Mouse (Mus musculus) adrenal gland, adult (tissue): ENCODE measurements around the gene Ankrd63.

Experiments
- DNase-seq, 2 experiments: peaks; one replicate each; pipeline ENCODE4 v3.0.0; 2022 to 2023; ENCODE audit warnings: low spot score in 1 of 2; ENCODE audit not compliant: inconsistent age in 2 of 2

Gene Ankrd63

DNA sequence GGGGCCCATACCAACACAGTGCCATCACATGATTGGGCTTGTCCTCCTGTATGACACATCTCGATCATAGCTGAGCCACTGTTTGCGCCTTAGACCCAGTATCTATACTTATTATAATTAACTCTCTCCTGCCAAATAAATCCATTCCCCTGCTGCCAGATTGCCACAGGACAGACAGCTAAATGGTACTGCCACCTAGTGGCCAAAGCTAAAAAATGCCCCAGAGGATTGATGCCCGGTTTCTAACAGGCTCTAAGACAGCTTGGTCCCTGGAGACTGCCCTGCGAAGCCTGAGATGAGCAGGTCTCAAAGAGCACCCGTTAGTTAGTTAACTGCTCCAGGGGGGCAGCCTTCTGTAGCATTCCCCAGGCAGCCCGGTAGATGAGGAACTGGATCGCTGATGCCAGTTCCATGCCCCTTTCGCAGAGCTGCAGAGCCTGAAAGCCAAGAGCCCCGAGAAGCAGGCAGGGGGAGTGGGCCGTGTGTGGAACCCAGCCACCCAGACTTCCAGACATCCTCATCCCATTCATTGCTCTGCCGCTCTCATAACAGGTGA lies 8.0 kb downstream of the Ankrd63 start:
- DNase-seq, result peak; percentile 62 to 89

DNA sequence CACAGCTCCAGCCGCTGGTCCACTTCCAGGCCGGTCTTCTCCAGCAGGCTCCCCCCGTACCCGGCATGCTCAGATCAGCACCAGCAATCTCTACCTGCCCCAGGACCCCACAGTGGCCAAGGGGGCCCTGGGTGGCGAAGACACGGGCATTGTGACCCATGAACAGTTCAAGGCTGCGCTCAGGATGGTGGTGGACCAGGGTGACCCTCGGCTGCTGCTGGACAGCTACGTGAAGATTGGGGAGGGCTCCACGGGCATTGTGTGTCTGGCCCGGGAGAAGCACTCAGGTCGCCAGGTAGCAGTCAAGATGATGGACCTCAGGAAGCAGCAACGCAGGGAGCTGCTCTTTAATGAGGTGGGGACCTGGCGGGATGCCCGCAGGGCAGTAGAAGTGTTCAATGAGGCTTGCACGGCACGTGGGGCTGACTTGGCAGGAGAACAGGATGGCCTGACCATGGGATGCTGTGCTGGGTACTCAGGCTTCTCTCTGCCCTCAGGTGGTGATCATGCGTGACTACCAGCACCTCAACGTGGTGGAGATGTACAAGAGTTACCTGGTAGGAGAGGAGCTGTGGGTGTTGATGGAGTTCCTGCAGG lies 10.3 kb downstream of the Ankrd63 start:
- DNase-seq, result no peak

DNA sequence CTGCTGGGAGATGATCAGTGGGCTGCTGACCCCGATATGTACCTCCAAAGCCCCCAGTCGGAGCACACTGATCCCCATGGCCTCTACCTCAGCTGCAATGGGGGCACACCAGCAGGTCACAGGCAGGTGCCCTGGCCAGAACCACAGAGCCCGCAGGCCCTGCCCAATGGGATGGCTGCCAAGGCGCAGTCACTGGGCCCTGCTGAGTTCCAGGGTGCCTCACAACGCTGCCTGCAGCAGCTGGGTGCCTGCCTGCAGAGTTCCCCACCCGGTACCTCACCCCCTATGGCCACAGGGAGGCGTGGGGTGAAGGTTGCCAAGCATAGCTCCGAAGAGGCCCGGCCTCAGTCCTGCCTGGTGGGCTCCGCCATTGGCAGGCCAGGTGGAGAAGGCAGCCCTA lies 13.9 kb downstream of the Ankrd63 start:
- DNase-seq, result peak in 1 of 2 experiments; percentile 59

DNA sequence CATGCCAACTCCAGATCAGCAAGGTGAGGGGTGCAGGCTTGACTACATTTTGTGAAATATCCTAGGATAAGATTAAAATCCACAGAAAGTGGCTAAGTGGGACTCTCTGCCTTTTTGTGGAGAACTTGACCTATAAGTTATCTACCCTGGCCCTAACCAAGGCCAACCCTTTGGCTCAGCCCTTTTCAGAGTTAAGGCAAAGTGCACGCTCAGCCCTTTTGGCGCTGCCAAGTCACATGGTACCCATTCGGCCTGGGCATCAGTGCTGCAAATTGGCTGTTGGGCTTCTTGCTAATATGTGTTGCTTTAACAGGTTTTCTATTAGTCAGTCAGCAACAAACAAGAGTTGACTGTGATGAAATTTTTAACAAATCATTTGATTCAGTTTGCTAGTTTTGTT lies 16.0 kb downstream of the Ankrd63 start:
- peak; percentile 78 to 85 for DNase-seq

DNA sequence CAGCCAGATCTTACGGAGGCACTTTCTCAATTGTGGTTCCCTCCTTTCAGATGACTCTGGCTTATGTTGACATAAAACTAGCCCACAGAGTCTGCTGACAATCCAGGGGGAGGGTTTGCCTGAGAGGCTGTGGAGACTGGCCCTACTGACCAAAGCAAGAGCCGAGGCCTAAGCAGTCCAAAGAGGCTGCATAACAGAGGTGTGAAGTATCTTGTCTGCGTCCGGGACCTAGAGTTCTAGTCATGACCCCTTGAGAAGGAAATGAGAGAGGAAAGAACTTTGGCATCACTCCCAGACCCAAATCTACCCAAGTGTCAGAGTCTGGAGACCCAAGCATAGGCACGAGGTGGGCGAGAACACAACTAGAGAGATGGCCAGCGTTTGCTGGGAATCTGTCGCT lies 17.1 kb downstream of the Ankrd63 start:
- DNase-seq, result peak in 1 of 2 experiments; percentile 58

DNA sequence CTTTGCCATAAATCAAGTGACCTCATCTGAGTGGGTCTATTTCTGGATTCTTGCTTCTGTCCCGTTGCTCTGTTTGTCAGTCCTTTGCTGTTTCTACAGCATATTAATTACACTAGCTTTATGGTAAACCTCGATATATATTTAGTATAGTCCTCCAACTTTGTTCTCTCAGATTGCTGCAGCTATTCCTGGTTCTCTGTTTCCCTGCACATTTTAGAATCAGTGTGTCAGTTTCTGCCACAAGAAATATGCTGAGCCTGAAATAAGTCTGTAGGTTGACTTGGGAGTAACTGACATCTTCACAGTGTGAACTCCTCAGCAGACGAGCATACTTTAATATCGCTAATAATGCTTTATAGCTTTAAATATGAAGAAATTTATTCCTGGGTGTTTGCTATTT lies 18.7 kb downstream of the Ankrd63 start:
- no peak for DNase-seq

DNA sequence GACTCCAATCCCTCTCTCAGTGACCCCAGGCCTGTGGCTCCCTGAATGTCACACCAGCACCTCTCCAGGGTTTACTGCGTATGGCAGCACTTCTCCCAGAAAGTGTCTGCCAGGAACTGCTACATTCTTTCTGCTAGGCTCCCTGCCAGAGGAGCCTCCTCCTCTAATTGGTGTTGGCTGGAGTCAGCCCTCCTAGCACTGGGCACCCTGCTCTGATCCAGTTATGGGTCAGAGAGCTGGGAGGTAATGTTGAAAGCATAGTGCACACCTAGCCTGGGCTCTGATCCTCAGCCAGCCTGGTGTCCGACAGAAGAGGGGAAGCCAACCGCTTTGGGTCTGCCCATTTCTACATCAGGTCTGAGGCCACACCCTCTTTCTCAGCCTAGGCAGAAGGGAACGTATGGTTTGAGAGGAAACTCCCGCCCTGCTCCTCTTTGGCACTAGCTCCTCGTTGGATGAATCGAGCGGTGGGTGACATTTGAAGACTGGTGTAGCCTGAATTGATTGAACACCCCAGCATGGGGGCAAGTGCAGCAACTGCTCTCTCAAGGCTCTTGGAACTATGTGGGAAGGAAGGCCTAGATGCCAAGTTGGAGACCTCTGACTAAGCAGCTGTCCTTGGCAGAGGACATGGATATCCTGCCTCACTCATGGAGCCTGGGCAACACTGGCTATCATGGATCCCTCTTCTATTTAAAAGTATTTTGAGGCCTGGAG lies 21.1 kb downstream of the Ankrd63 start:
- DNase-seq, result peak; percentile 81 to 91

DNA sequence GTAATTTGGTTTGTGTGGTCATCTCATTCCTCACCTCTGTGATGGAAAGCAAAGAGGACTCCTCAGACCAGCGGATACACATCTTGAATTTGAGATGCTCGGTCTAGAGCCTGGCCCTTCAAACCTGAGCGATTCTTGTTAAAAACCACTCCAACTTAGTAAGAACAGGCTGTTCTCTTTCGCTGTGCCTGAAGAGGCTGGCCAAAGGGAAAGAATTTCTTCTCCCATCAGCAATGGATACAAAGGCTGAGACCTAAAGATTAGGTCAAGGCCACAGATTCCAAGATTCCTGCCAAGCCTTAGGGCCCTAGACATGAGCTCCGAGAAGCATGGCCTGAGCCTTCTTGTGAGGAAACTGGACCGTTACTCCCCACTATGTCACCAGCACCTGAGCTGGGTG lies 22.8 kb downstream of the Ankrd63 start:
- DNase-seq, result peak in 1 of 2 experiments; percentile 48

DNA sequence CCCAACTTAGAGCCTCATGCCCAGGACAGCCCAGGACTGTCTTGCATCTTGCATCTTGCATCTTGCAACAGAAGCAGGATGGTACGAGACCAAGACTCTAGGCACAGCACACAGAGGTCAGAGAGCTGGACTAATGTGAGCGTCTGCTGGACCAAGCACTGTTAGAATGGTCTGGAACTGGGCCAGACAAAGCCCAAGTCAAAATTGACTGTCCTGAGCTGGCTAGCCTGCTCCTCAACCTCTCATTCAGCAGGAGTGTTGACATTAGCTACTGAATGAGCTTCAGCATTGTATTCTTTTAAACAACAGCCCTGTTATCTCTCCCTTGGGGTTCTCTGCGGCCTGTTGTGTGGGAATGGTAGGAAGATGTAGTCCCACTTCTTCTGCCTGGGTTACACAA lies 24.2 kb downstream of the Ankrd63 start:
- DNase-seq, result no peak

DNA sequence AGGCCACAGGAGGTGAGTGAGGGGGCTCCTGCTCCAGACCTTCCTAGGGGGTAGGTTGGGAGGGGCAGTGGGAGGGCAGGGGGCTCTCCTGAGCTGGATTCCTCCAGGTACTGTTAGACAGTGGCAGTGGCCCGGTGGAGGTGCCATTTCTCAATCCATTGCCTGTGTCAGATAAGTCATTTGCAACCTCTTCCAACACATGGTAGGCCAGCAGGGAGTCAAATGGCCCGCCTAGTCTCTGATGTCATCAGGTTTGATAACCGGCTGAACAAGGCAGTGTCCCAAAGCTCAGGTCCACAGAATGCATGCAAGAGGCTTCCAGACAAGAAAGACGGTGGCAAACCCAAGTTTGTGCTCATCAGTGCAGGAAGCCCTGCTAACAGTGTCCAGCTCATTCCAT lies 25.9 kb downstream of the Ankrd63 start:
- DNase-seq, result peak in 1 of 2 experiments; percentile 81

DNA sequence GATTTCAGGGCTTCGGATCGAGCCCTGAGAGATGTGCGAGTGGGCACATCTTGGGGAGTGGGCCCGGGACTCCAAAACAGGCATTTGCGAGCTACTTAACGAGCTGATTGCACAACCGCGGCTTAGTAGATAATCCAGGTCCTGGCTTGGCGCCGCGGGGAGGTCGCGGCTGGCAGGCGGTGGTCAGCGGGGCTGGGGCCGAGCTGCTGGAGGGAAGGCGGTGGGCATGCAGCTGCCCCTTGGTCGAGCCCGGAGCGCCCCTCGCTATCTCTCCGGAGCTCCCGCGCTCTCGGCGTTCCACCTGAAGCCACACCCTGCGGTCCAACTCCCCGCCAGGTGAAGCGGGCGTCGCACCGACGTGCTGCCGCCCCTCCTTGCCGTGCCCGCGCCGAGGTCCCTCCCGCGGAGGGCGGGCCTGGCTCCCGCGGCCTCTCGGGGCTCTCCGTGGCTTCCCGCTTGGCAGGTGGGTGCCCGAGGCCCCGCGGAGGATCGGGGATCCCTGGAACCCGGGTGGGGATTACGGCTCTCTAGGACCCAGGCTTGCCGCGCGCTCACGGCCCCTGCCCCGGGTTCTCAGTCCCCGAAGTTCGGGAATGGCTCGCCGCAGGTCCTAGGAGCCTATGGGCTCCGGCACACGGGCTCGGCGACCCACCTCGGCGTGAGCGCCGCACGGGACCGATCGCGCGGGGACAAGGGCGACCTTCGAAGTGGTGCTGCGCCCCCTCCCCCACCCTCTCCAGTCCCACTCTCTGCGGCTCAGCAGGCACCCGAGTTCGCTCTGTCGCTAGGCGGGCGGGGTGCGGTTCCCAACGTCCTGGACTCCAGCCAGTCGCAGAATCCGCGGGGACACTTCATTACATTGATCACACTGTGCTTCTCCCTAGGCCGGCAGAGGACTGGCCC lies 26.7 kb downstream of the Ankrd63 start:
- peak; percentile 79 to 90 for DNase-seq

DNA sequence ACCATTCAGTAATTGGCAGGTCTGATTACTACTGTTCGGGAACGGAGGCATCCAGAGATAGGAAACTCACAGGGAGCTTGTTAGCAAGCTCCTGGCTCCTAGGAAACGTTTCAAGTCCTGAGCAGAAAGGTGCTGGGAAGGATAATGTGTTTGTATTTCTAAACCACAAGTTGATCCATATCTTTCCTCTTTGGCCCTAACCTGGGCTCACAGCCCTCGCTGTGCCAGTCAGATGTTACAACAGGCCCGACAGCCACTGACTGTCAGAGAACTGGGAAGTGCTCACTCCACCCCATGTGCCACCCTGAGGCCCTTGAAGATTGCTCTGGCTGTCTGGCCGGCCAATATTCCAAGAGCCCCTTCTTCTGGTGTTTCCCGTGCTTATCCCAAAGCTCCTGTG lies 29.3 kb downstream of the Ankrd63 start:
- no peak for DNase-seq

DNA sequence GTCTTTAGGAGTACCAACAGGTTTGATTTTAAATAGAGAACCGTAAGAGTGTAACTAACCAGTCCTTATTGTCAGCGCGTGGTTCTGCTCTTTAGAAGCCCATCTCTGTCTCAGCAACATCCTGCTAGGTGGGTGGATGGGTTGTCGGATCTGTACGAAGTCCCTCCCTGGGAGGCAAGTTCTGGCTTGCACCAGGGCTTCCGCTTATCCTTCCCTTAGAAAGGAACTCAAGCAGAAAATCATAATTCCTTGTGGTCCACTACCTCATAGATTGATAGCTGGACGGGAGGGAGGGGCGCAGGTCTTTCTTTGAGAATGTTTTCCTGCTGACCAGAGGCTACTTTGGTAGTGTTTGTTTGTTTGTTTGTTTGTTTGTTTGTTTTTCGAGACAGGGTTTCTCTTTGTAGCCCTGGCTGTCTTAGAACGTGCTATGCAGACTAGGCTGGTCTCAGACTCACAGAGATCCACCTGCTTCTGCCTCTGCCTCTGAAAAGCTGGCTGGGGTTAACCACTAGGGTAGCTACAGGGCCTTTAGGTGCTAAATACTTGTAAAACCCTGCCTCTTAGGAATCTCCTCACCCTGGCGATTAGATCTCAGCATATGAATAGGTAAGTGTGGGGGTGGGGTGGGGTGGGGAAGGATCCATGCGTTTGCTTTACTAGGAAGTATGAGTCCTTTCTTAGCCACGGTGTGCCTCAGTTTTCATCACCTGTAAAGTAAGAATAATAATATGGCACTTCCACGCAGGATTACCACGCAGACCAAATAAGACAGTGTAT lies 29.9 kb downstream of the Ankrd63 start:
- DNase-seq, result no peak

DNA sequence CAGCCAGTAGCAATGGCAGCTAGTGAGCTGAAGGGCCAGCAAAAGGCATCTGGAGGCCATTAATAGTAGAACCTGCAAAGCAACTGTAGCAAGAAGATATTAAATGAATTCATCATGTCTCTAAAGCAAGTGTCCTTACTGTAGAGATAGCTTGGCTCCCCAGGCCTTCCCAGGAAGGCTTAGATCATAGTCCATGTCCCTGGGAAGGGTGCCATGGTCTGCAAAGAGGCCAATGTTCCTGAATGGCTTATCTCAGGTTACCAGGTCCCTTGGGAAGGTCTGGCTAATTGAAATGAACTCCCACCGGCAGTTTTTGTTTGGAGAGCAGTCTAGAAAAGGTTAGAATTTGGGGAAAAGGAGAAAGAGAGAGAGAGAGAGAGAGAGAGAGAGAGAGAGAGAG lies 32.0 kb downstream of the Ankrd63 start:
- DNase-seq, result peak; percentile 71 to 89

DNA sequence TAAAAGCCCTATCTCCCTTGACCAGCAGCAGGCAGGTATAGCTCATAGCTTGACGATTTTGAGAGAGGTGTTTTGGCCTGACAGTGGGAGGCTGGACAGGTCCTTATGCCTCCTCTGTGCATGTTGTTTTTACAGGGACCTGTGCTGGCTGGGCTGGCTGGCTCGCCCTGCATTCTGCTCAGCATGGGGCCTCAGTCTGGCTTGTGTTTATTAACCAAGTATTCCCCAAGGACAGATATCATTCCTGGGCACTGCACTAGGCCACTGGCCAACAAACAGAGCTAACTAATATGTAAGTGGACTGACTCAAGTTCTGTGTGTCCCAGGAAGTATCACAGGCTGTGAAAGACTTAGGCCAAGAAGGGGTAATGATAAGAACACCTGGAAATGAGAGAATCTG lies 34.0 kb downstream of the Ankrd63 start:
- DNase-seq, result peak; percentile 76 to 87

DNA sequence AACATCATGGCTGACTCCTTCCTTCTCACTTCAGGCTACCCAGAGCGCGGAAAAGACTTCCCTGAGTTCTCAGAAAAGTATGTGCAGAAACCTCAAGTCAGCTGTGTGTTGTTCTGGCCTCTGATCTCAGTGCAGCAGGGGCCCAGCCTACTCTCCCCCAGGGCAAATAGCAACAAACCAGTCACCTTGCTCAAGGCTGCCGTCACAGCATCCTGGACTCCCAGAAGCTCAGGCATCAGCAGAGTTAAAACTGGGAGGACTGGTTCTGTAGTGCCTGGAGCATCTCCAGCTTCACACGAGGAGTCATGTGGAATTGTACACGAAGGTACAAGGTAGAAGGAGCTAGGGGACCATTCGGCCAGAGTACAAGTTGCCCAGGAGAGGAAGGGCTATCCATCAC lies 34.5 kb downstream of the Ankrd63 start:
- DNase-seq, result peak in 1 of 2 experiments; percentile 47

DNA sequence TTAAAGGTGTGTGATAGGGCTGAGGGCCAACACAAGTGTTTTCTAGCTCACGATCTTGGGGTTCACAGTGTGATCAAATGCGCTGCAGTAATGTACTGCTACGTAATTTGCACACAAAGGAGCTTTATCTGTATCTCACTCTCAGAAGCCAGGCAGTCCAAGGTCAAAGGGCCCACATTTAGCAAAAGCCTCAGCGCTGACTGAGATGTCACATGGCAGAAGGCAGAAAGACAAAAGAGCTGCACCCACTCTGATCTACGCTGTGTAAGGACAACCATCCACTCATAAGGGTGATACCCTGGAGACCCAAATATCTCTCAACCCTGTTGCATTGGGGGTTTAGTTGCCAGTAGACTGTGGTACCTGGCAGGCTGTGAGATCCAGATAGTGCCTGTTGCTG lies 36.6 kb downstream of the Ankrd63 start:
- peak; percentile 73 to 87 for DNase-seq

DNA sequence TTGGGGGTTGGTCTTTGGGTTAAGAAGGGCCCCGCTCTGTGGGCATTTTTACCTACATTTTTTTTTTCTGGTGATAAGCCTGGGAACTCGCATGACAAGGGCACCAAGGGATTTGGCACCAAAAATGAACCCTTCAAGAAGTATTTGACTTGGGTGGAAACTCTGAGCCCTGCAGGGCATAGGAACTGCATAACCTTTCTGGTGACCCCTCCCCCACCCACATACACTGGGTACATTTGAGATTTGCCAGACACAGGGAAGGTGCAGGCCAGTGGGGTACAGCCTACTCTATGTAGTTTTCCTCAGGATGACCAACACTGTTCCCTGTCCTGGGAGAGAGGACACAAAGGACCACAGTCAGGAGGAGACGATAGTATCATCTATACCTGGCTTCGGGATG lies 38.1 kb downstream of the Ankrd63 start:
- no peak for DNase-seq

DNA sequence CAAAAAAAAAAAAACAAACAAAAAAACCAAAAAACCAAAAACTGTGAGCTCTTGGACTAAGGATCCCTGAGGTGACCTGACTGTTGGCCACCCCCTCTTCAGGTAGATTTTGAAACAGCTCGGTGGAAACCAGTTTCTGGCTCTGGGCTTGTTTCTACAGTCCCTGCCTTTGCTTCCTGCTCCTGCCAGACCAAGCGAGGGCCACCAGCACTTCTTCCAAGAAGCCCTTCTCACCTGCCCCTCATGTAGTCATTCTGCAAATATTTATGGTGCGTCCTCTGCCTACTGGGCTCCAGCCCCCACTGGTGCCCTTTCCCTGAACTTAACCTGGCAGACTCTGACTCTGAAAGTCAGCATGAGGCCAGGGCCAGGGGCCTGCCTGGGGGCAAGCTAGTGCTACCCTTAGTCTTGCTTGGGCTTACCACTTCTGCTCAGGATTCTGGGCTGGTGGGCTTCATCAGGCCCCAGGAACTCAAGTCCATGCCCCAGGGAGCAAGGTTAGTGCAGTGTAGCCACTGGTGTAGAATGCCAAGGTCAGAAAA lies 38.7 kb downstream of the Ankrd63 start:
- DNase-seq, result peak; percentile 48 to 79
